Mouse (Mus musculus): ENCODE measurements around the gene Srsf2. TPM values are rescaled to one million over a fixed set of nuclear protein-coding genes. Genes with fewer than 3 reads are reported as not detected.

Srsf2 gene
- polyA plus RNA-seq, 1 experiment from 2014 or later = 556 TPM

DNA sequence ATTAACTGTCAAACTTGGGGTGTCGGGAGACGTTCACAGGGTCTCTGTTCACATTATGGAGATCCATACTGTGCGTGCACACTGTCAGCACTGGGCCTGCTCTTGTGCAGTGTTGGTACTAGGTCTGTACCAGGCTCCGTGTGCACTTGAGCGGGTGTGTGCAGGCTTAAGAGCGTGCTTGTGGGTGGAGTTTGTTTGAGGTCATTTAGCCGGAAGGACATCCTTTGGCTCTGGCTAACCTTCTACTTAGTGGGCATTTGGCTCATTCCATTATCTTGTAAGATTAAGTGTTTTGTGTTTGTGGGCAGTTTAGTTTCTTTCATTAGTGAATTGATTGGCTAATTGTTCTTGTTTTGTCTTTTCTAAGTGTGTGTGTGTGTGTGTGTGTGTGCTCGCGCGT is 29.6 kb upstream of the Srsf2 start:
- Histone ChIP-seq H3K27me3 (ENCODE audit: control insufficient read depth, insufficient read depth, low read length) (no peaks in the 10 kb centered on the region), H3K4me2 (replicated peaks) (no peak overlapping the region), H3K9ac (no peak overlapping the region), H3K36me3 (replicated peaks; ENCODE audit: control insufficient read depth, insufficient read depth) (no peaks in the 10 kb centered on the region), H3K27ac (no peak overlapping the region), H3K4me3 (replicated peaks; ENCODE audit: low read length) (no peak overlapping the region), H3K4me1 (replicated peaks; ENCODE audit: control insufficient read depth, insufficient read depth, low read length) (peaks cover 6% of the 10 kb centered on the region), H3K9me3 (ENCODE audit: control insufficient read depth, low read length) (no peaks in the 10 kb centered on the region)
- 80% methylated on average over 10 of the region's 10 CpGs for WGBS
- no peak for DNase-seq (ENCODE audit: low spot score)
- no peak for ATAC-seq (ENCODE audit: low FRiP score)

DNA sequence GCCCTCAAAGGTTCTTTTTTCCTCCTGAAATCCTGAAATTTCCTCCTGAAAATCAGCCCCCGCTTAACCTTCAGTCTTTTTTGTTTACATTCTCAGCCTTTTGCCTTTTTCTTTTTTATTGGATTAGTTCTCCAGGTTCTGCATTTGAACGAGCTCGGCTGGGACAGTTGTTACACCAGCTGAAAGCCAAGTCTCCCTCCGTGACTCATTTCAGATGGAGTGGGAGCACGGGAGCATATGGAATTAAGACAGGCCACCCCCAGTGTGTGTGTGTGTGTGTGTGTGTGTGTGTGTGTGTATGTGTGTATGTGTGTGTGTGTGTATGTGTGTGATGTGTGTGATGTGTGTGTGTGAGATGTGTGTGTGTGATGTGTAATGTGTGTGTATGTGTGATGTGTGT is 28.5 kb upstream of the Srsf2 start:
- ATAC-seq (ENCODE audit: low FRiP score) (no peak), DNase-seq (ENCODE audit: low spot score) (no peak)
- Histone ChIP-seq H3K27ac (no peak overlapping the region), H3K27me3 (ENCODE audit: control insufficient read depth, insufficient read depth, low read length) (no peaks in the 10 kb centered on the region), H3K4me3 (replicated peaks; ENCODE audit: low read length) (no peak overlapping the region), H3K4me2 (replicated peaks) (no peak overlapping the region), H3K9ac (no peak overlapping the region), H3K36me3 (replicated peaks; ENCODE audit: control insufficient read depth, insufficient read depth) (no peaks in the 10 kb centered on the region), H3K4me1 (replicated peaks; ENCODE audit: control insufficient read depth, insufficient read depth, low read length) (peaks cover 6% of the 10 kb centered on the region), H3K9me3 (ENCODE audit: control insufficient read depth, low read length) (no peaks in the 10 kb centered on the region)
- 76% methylated on average over 5 of the region's 5 CpGs for WGBS

DNA sequence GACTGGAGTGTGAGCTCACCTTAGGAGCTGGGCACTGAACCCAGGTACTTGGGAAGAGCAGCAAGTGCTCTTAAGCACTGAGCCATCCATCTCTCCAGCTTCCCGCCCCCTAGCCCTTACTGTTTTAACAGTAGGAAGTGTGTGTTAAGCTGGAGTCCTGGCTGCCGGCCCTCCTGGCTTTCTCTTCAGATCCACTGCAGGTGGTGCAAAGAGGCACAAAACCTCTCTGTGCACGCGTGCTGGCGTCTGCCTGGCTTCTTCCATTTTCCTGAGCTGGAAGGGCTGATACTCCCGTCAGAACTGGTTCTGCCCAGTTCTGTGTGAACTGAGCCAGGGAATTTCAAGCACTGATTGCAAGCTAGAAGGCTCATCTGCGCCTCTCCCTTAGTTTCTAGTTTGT is 27.9 kb upstream of the Srsf2 start:
- no peak for DNase-seq (ENCODE audit: low spot score)
- H3K9me3 ChIP-seq (ENCODE audit: control insufficient read depth, low read length) = no peaks in the 10 kb centered on the region
- 63% methylated on average over 7 of the region's 7 CpGs for WGBS

DNA sequence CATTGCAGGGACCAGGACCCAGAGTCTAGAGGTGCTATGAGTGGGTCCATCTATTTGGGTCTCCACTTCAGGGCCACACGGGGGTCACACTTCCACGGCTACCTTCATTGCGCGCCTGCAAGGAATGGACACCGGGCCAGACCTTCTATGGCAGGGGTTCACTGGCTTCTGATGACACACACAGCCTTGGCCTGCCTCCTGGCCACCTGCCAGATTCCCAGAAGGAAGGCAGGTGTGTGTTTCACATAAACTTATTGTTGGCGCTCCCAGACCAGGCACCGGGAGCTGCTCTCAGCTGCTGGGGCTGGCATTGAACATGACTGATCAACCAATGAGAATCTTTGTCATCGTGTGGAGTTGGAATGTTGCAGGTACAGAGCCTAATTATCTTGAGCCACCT is 25.6 kb upstream of the Srsf2 start:
- no peaks in the 10 kb centered on the region for H3K4me1 ChIP-seq (replicated peaks; ENCODE audit: control insufficient read depth, insufficient read depth, low read length)
- no peaks in the 10 kb centered on the region for H3K9me3 ChIP-seq (ENCODE audit: control insufficient read depth, low read length)
- ATAC-seq (ENCODE audit: low FRiP score) = no peak
- H3K4me3 ChIP-seq (replicated peaks; ENCODE audit: low read length) = no peak overlapping the region
- H3K4me2 ChIP-seq (replicated peaks) = no peak overlapping the region
- H3K27me3 ChIP-seq (ENCODE audit: control insufficient read depth, insufficient read depth, low read length) = no peaks in the 10 kb centered on the region
- 89% methylated on average over 8 of the region's 8 CpGs for WGBS
- H3K27ac ChIP-seq = no peak overlapping the region
- peaks cover 24% of the 10 kb centered on the region for H3K36me3 ChIP-seq (replicated peaks; ENCODE audit: control insufficient read depth, insufficient read depth)
- H3K9ac ChIP-seq = no peak overlapping the region
- no peak for DNase-seq (ENCODE audit: low spot score)

More for the DNA sequence above, 27.9 kb upstream of the Srsf2 start:
- ATAC-seq (ENCODE audit: low FRiP score) = no peak
- Histone ChIP-seq H3K4me3 (replicated peaks; ENCODE audit: low read length) (no peak overlapping the region), H3K4me2 (replicated peaks) (no peak overlapping the region), H3K9ac (no peak overlapping the region), H3K27ac (no peak overlapping the region), H3K4me1 (replicated peaks; ENCODE audit: control insufficient read depth, insufficient read depth, low read length) (peaks cover 5% of the 10 kb centered on the region), H3K36me3 (replicated peaks; ENCODE audit: control insufficient read depth, insufficient read depth) (0 out of 2 replicates have a peak, but pooled peaks cover 2% of the 10 kb centered on the region), H3K27me3 (ENCODE audit: control insufficient read depth, insufficient read depth, low read length) (no peaks in the 10 kb centered on the region)

DNA sequence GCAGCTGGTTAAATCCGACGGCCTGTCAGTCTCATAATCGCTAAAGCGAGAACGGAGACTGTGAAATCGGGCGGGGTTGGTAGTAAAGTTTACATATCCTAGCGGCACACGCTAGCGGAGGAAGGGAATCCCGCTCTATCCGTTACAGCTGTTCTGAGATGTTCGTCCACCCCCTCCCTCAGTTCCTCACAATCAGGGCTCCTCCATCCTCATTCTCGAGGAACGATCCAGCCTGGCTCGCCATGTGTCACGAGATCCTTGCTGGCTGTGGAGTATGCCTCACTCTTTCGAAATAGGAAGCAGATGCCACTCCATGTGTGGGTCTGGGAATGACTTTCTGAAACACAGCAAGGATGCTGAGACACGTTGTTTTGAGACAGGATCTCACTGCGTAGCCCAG is 21.1 kb upstream of the Srsf2 start:
- Histone ChIP-seq H3K9ac (no peak overlapping the region), H3K4me1 (replicated peaks; ENCODE audit: control insufficient read depth, insufficient read depth, low read length) (no peaks in the 10 kb centered on the region), H3K27me3 (ENCODE audit: control insufficient read depth, insufficient read depth, low read length) (no peaks in the 10 kb centered on the region), H3K4me2 (replicated peaks) (no peak overlapping the region), H3K27ac (no peak overlapping the region), H3K9me3 (ENCODE audit: control insufficient read depth, low read length) (no peaks in the 10 kb centered on the region), H3K36me3 (replicated peaks; ENCODE audit: control insufficient read depth, insufficient read depth) (peaks cover 66% of the 10 kb centered on the region), H3K4me3 (replicated peaks; ENCODE audit: low read length) (no peak overlapping the region)
- 86% methylated on average over 20 of the region's 20 CpGs for WGBS
- ATAC-seq (ENCODE audit: low FRiP score) (no peak), DNase-seq (ENCODE audit: low spot score) (no peak)

DNA sequence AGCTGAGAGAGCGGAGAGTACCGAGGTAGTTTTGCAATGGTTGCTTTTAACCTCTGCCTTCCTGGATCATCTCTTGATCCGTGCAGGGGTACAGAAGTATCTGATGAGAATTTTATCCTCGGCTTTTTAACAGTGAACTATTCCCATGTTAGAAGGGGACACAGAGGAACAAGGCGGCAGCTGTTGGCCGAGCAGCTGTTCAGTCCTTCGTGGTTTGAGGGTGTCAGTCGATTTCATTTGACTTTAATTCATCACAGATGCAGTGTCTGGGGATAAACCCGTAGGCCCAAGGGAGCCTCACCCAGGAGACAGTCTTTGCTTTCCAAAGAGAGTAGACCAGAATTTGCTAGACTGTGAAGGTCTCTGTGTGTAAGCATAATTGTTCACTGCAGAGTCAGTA is 18.6 kb upstream of the Srsf2 start:
- no peak overlapping the region for H3K27ac ChIP-seq
- peaks cover 89% of the 10 kb centered on the region for H3K36me3 ChIP-seq (replicated peaks; ENCODE audit: control insufficient read depth, insufficient read depth)
- H3K4me3 ChIP-seq (replicated peaks; ENCODE audit: low read length) = no peak overlapping the region
- WGBS = 89% methylated on average over 9 of the region's 9 CpGs
- DNase-seq (ENCODE audit: low spot score) (no peak), ATAC-seq (ENCODE audit: low FRiP score) (no peak)
- H3K4me1 ChIP-seq (replicated peaks; ENCODE audit: control insufficient read depth, insufficient read depth, low read length) = no peaks in the 10 kb centered on the region
- no peak overlapping the region for H3K4me2 ChIP-seq (replicated peaks)
- no peaks in the 10 kb centered on the region for H3K9me3 ChIP-seq (ENCODE audit: control insufficient read depth, low read length)
- no peak overlapping the region for H3K9ac ChIP-seq
- H3K27me3 ChIP-seq (ENCODE audit: control insufficient read depth, insufficient read depth, low read length) = no peaks in the 10 kb centered on the region

DNA sequence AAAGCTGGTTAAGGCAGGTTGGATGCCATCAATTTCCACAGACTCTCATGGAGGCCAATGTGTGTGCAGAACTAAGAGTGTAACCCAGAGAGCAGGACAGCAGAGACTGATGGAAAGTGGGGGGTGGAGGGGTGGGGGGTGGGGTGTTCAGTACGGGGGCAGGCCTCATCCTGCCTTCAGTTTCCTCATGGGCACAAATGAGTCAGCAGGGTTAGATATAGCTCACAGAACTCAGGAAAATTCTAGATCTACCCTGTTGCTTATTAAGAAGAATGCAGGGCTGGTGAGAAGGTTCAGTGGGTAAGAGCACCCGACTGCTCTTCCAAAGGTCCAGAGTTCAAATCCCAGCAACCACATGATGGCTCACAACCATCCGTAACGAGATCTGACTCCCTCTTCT is 16.7 kb upstream of the Srsf2 start:
- no peak overlapping the region for H3K4me2 ChIP-seq (replicated peaks)
- no peaks in the 10 kb centered on the region for H3K9me3 ChIP-seq (ENCODE audit: control insufficient read depth, low read length)
- 85% methylated on average over 4 of the region's 4 CpGs for WGBS
- no peaks in the 10 kb centered on the region for H3K4me1 ChIP-seq (replicated peaks; ENCODE audit: control insufficient read depth, insufficient read depth, low read length)
- H3K4me3 ChIP-seq (replicated peaks; ENCODE audit: low read length) = no peak overlapping the region
- H3K27me3 ChIP-seq (ENCODE audit: control insufficient read depth, insufficient read depth, low read length) = no peaks in the 10 kb centered on the region
- H3K36me3 ChIP-seq (replicated peaks; ENCODE audit: control insufficient read depth, insufficient read depth) = peaks cover 96% of the 10 kb centered on the region
- DNase-seq (ENCODE audit: low spot score) = no peak
- no peak for ATAC-seq (ENCODE audit: low FRiP score)
- no peak overlapping the region for H3K27ac ChIP-seq
- H3K9ac ChIP-seq = no peak overlapping the region

DNA sequence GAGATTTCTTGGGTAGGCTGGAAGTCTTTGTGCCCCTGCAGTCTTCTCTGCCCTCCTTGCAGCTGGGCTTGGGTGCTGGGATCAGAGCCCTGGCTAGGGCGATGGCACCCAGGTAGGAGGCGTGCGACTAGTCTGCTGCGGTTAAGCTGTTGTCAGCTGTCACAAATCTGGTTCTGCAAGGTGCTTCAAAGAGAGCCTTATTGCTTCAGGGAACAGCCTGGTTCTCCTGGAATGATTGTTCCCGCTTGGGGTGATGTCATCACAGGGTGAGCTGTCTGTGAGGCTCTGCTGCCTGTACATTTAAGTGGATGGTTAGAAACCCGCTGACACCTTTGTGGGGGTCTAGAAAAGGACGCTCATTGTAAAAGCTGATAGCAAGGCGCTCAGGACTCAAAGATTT is 16.3 kb upstream of the Srsf2 start:
- Histone ChIP-seq H3K9ac (no peak overlapping the region), H3K9me3 (ENCODE audit: control insufficient read depth, low read length) (no peaks in the 10 kb centered on the region), H3K27me3 (ENCODE audit: control insufficient read depth, insufficient read depth, low read length) (no peaks in the 10 kb centered on the region), H3K27ac (no peak overlapping the region), H3K4me3 (replicated peaks; ENCODE audit: low read length) (no peak overlapping the region), H3K4me2 (replicated peaks) (no peak overlapping the region), H3K36me3 (replicated peaks; ENCODE audit: control insufficient read depth, insufficient read depth) (peaks cover 96% of the 10 kb centered on the region), H3K4me1 (replicated peaks; ENCODE audit: control insufficient read depth, insufficient read depth, low read length) (no peaks in the 10 kb centered on the region)
- ATAC-seq (ENCODE audit: low FRiP score) (no peak), DNase-seq (ENCODE audit: low spot score) (no peak)
- 93% methylated on average over 8 of the region's 8 CpGs for WGBS

DNA sequence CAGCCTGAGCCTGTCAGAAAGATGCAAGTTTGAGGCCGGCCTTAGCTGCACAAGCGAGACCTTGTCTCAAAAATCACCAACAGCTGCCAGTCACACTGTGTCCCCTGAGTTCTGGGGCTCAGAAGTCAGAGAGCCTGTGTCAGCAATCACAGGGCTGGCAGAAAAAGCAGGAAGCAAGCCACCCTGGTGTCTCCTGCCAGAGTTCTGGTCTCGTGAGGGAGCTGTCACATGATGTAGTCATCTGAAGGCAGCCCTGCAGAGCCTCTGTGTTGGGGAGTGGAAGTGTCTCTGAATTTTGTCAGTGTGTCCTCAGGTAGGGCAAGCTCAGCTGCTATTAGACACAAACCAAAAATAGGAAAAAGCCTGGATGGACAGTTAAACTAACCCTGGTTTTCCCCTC is 15.2 kb upstream of the Srsf2 start:
- ATAC-seq (ENCODE audit: low FRiP score) = no peak
- H3K4me2 ChIP-seq (replicated peaks) = no peak overlapping the region
- H3K36me3 ChIP-seq (replicated peaks; ENCODE audit: control insufficient read depth, insufficient read depth) = peaks cover 96% of the 10 kb centered on the region
- H3K9me3 ChIP-seq (ENCODE audit: control insufficient read depth, low read length) = no peaks in the 10 kb centered on the region
- WGBS = 80% methylated on average over 3 of the region's 3 CpGs
- H3K4me3 ChIP-seq (replicated peaks; ENCODE audit: low read length) = no peak overlapping the region
- no peaks in the 10 kb centered on the region for H3K4me1 ChIP-seq (replicated peaks; ENCODE audit: control insufficient read depth, insufficient read depth, low read length)
- DNase-seq (ENCODE audit: low spot score) = no peak
- H3K9ac ChIP-seq = no peak overlapping the region
- H3K27me3 ChIP-seq (ENCODE audit: control insufficient read depth, insufficient read depth, low read length) = no peaks in the 10 kb centered on the region
- H3K27ac ChIP-seq = no peak overlapping the region

DNA sequence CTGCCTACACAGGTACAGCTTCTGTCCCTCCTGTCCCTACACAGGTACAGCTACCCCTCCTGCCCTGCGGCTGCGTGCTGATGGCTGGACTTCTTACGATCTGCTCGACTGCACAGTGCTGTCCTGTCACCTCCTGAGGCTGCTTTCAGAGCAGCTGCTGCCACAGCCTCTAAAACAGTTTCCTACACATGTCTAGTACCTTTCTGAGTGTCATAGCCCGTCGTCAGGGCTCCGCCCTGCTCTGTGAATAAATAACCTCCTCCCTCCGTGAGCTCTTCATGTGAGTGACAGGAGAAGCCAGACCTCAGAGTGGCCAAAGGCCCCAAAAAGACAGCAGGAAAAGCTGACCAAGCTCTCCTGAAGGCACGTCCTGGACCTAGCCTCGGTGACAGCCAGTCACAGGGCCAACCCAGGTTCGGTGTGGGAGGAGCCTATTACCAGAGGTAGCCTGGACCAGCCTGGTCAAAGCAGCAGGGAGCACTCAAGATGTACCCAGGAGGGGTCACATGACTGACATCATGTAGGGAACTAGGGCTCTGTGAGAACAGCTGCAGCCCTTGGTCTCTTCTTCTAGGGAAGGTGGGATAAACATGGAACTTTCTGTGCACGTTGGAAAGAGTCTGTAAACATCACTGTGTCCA is 13.2 kb upstream of the Srsf2 start:
- no peak overlapping the region for H3K4me2 ChIP-seq (replicated peaks)
- no peaks in the 10 kb centered on the region for H3K9me3 ChIP-seq (ENCODE audit: control insufficient read depth, low read length)
- DNase-seq (ENCODE audit: low spot score) = no peak
- H3K36me3 ChIP-seq (replicated peaks; ENCODE audit: control insufficient read depth, insufficient read depth) = peaks cover 98% of the 10 kb centered on the region
- H3K4me3 ChIP-seq (replicated peaks; ENCODE audit: low read length) = no peak overlapping the region
- ATAC-seq (ENCODE audit: low FRiP score) = no peak
- H3K27ac ChIP-seq = no peak overlapping the region
- WGBS = 79% methylated on average over 12 of the region's 12 CpGs
- H3K9ac ChIP-seq = no peak overlapping the region
- H3K27me3 ChIP-seq (ENCODE audit: control insufficient read depth, insufficient read depth, low read length) = no peaks in the 10 kb centered on the region
- no peaks in the 10 kb centered on the region for H3K4me1 ChIP-seq (replicated peaks; ENCODE audit: control insufficient read depth, insufficient read depth, low read length)
